Mouse (Mus musculus) ovary, postnatal 10 days (tissue): ENCODE results near the gene Fam181b.

ENCODE experiments used
- DNase-seq: peaks from one replicate; pipeline ENCODE4 v3.0.0; 2022; ENCODE audit warnings: low spot score

The Fam181b gene

GRCm38 (mm10) chr7:93079785-93080730 lies at the start of gene Fam181b:
TSS of gene Fam181b (plus strand) at chr7:93079865.
- DNase-seq = peak; percentile 43

DNA sequence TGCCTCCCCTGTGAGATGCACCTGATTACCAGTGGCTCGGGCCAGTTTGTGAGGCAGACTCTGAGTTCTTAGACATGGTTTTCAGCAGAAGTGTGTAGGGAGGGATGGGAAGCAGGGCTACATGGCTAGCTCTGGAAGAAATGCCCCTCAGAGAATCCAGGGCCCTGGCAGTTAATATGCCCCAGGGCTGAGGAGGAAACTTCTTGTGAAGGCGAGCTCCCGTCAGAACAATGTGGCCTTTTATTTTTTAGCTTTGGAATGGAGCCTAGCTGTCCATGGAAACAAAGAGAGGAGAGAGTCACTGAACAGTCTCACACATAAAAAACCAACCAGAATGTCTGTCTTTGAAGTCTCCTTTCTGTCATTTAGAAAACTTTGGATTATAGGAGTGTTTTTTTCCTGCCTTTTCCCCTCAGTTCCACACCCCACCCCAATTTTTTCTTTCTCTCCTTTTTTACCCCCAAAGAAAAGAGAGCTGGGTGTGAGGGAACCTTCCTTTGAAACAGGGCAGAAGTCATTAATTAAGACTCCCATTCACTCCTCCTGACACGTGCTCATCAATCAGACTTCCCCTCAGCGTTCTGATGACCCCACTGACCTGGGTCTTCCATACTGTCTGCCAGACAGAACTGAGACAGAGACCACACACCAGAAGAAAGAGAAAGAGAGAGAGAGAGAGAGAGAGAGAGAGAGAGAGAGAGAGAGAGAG lies 41.7 kb upstream of the Fam181b start:
- no peak for DNase-seq

GRCm38 (mm10) chr7:93038472-93038828 lies 41.2 kb upstream of the Fam181b start:
- DNase-seq = no peak

DNA sequence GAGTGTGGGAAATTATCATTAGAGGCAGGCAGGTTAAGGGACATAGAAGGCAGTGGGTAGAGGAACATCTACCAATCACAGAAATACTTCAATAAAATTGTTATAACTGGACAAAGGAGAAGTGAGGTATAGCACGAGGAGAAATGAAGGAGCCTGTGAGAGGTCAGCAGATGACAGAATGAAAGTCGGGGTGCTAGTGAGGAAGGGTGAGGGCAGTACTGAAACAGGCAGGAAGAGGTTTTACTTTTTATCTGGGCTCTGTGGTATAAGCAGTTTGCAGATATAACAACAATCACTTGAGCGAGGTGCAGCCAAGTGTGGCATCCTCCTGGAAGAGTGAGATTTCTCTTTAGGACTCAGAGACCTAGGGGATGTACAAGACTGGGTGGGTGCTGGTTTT lies 40.1 kb upstream of the Fam181b start:
- DNase-seq = no peak

DNA sequence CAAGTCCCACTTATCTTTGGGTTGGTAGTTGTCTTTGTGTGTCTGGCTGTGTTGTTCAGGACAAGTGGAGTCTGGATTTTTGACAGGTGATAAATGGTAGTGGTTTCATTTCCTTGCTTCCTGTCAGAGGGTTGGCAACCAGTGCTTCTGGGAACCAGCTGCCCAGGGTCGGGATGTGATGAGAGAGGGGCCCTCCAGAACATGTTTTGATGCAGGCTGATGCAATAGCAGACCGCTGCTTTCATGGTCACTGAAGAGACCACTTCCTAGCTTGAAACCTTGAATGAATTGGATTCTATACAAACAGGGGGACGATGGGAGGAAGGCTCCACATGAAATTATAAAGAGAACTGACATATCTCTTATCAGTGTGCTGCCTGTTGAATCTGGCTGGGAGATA lies 35.3 kb upstream of the Fam181b start:
- no peak for DNase-seq

DNA sequence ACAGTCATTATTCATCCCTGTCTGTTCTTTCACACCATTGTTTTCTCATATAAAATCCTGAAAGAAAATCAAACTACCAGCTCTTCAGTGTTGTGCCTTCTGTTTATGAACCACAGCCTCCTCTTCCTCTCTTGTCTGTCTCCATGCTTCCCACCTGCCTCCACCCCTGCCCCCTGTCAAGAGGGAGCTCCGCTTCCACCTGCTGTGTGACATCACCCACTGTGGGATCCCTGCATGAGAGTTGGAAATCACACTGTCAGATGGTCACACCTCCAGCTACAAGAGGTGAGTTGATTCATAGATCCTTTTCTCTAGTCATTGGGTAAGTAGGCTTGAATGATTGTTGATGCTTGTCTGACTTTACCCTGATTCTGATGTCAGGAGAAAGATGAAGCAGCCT lies 34.9 kb upstream of the Fam181b start:
- no peak for DNase-seq

GRCm38 (mm10) chr7:93060831-93061230 lies 18.8 kb upstream of the Fam181b start:
- no peak for DNase-seq

GRCm38 (mm10) chr7:93061747-93062146 lies 17.9 kb upstream of the Fam181b start:
- DNase-seq = no peak

- DNase-seq = no peak
Observed at GRCm38 (mm10) chr7:93062189-93062588, 17.5 kb upstream of the Fam181b start.

DNA sequence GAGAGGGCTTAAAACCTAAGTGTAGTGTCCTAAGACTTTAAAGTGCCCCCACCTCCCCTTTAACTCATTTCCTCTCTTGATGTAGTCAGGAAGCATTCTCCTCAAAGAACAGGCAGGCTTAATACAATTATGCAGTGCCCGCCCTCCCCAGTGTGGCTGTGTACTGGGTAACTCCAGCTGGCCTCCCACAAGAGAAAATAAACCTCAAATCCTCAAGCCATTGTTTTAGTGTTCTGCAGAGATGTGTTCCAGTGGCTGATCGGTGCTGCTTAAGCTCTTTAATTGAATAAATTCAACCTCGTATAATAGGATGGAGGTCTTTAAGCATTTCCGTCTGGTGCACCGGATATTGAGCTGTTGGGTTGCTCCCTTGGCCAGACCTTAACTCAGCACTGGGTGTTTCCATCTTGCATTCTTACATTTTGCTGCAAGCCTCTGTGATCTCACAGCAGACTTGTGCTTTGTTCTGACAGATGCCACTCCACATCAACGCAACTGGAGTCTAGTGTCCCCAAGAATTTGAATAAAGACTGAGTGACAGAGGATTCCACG lies 12.1 kb upstream of the Fam181b start:
- DNase-seq = no peak

DNA sequence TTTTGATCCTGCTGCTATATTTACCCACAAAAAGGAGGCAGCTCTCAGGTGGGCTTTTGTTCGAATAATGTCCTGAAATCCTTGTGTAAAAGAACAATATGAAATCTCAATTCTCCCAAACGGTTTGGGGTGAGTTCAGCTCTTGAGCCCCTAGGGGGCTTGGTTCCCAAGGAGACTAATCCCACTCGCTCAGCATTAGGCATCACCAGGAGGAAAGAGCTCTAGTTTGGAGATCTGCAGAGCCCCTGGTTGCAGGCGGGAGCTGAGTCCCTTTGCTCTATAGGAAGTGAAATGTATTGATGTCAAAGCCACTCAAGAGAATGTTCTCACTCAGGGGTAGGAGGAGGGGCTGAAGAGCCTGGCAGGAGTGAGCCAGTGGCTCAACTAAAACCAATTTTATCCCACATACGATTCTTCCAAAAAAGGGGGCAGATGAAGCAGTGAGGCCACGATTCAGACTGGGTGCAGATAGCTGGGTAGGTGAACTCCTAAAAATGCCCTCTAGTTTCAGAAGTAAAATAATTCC lies 3.2 kb upstream of the Fam181b start:
- DNase-seq = no peak

- no peak for DNase-seq
Observed at GRCm38 (mm10) chr7:93079420-93079784, 263 bp upstream of the Fam181b start.

DNA sequence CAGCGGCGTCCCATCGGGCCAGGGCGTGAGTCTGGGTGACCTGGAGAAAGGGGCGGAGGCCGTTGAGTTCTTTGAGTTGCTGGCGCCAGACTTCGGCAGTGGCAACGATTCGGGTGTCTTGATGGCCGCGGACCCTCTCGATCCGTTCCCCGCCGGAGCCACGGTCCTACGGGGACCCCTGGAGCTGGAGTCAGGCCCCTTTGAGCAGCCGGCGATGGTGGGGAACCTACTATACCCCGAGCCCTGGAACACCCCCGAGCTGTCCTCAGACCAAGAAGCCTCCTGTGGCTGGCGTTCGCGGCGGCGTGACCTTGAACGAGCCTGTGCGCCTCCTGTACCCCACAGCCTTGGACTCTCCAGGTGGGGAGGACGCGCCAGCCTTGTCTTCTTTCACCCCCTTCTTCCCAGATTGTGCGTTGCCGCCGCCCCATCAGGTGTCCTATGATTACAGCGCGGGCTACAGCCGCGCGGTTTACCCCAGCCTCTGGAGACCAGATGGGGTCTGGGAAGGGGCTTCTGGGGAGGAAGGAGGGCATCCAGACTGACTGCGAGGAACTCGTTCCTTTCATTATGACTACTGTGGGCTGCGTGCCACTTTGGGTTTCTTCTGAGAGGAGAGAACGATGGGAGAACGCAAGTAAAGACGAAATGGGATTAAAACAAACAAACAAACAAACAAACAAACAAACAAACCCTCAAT lies 1.2 kb downstream of the Fam181b start:
- peak; percentile 11 for DNase-seq

DNA sequence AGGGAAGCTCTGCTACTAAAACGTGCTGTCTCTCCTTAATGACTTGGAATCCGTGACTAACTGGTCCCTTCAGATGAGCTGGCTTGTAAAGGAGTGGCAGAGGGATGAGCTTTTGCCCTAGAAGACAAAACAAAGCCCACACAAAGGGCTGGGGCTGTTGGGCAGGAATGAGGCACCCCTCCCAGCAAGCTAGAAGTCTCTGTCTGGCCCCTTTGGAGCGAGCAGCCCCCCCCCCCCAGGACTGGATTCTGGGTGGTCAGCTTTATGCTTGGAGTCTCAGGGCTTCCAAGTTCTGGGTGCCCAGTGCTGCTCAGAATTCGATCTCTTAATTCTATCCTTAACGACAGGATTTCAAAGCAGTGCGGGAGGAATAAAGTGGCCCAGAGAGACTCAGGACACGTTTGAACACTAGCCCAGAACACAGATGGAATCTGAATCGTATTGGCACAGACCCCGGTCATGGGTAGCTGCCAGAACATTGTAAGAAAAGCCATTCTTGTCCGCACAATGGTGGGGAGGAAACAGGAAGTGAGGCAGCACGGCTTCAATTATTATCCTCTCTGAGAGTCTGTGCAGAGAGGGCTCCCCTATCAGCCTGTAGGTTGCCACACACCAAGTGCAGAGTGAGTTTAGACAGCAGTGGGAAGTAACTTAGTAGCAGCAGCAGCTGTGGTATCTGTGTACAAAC lies 13.8 kb downstream of the Fam181b start:
- DNase-seq = peak; percentile 50

DNA sequence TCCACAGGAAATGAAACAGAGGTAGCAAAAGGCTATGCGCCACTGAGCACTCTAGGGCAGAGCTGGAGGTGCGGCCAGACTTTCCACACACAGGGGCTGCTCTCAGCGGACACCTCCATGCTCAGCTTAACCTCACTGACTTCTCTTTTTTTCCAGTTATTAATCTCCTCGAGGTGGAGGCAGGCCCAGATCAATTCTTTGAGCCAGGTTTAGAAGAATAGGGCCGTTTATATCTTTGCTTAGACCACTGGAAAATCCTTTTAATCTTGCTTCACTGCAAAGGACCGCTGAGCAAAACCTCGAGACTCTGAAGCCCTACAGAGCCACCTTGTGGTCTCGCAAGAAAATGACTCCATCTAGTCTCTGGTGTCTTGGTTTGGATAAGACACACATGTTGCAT lies 15.8 kb downstream of the Fam181b start:
- no peak for DNase-seq

DNA sequence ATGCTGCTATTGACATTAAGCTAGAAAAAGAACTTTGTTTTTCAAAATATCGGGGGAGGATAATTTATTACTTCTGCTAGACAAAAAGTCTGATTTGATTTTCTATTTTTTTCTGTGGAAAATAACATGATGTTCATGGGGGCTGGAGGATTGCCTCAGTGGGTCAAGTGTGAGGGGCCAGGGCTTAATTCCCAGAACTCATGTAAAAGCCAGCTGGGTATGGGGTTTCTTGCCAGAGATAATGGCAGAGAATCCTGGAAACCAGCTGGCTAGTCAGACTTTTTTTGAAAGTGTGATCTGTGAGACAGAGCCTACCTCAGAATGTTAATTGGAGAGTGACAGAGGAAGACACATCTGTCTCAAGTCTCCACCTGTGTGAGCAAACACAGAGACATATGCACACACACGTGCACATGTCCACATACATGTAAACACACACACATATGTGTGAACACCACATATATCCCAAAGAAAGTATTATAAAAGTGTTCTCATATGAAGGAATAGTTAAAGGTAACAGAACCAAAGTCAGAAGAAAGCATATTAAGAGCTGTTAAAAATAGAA lies 25.2 kb downstream of the Fam181b start:
- DNase-seq = no peak

DNA sequence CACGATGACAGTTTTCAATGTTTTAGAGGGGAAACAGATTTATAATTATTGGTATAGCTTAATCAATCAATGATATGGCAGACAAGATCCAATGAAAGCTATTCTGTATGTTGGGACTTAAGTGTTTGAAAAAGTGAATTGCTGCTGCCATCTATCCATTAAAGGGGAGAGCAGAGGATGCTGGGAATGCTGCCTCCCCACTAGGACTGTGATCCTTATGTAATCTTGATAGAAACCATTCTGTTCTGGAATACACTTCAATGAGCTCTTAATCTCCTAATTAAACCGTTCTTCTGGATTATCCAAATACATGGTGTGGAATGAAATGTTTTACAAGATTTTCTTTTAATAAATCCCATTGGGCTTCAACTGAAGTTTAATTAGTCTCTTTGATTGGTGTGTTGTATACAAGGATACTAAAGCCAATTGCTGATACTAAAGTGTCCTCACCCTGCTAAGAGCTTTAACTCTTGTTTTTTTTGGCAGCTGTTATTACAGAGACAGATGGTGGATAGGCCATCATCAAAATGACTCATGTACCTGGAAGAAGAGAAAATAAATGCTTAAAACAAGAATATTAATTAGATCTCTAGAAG lies 30.8 kb downstream of the Fam181b start:
- no peak for DNase-seq

DNA sequence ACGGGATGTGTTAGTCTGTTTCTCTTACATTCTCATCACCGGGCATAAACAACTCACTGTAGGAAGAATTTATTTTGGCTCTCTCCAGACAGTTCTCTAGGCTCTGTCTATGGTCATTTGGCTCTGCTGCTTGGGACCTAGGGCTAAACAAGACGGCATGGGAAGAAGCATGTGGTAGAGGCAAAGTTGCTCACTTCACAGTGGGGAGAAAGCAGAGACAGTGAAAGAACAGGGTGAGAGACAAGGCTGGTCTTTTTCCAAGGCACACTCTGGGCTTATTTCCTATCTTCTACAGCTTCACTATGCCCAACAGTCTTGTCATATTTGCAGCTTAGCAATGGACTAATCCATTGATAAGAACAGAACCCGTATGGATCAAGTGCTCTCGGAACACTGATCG lies 31.4 kb downstream of the Fam181b start:
- DNase-seq = no peak

- DNase-seq = no peak
Observed at GRCm38 (mm10) chr7:93117561-93117960, 37.9 kb downstream of the Fam181b start.

- DNase-seq = no peak
Observed at GRCm38 (mm10) chr7:93123936-93124335, 44.3 kb downstream of the Fam181b start.
